Mouse (Mus musculus): Measurements from ENCODE around the gene Cabin1. TPM values are rescaled to one million over a fixed set of nuclear protein-coding genes. Genes with fewer than 3 reads are reported as not detected.

Cabin1 gene
- polyA plus RNA-seq, 1 experiment from 2014 or later, result 36.8 TPM

DNA sequence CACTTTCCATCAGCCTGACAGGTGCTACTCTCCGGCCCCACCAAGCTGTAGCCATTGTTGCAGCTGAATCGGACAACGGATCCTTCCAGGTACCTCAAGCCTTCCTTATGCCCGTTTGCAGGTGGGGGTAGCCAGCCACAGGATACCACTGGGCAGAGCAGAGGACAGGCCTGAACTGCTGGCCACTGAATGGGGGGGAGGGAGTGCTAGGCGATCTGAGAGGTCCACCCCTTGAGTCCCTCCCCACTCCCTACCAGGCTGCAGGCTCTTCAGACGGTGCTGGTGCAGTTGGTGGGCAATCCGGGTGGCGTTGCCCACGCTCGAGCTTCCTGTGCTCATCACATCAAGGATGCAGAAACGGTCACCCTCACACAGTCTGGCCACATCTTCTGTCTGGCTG lies 126.4 kb downstream of the Cabin1 start:
- Histone ChIP-seq H3K9ac (replicated peaks) (no peak overlapping the region), H3K27ac (replicated peaks) (no peak overlapping the region), H3K9me3 (no peaks in the 10 kb centered on the region), H3K36me3 (no peaks in the 10 kb centered on the region), H3K4me2 (replicated peaks) (no peak overlapping the region), H3K4me3 (no peak overlapping the region), H3K4me1 (no peaks in the 10 kb centered on the region), H3K27me3 (no peaks in the 10 kb centered on the region)
- 94% methylated on average over 11 of the region's 11 CpGs for WGBS
- ATAC-seq (replicated peaks), result no peak

DNA sequence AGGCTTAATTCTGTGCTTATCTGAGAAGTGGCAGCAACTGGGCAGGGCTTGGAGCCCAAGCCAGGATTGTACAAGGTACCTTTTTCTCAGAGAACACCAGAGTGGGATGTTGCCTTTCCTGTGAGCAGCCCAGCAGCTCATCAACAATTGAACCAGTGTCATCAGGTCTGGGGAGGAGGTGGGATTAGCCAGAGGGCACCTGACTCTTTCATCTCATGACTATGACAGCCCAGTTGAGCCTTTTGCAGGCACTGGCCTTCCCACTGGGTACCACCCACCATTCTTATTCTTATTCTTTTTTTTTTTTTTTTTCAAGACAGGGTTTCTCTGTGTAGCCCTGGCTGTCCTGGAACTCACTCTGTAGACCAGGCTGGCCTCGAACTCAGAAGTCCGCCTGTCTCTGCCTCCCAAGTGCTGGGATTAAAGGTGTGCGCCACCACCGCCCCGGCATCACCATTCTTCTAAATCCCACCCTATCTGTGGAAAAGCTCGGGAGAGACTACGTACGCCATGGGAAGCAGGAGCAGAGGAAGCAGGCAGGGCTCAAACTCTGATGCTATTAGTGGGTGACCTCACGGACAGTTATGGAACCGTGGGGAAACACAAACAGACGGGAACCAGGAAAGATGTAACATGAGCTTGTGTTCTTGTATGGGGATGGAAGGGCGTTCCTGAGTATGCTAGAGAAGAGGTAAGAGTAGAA lies 127.9 kb downstream of the Cabin1 start:
- H3K4me3 ChIP-seq, result no peak overlapping the region
- no peak overlapping the region for H3K27ac ChIP-seq (replicated peaks)
- no peak for ATAC-seq (replicated peaks)
- no peaks in the 10 kb centered on the region for H3K4me1 ChIP-seq
- 88% methylated on average over 12 of the region's 12 CpGs for WGBS
- no peak overlapping the region for H3K9ac ChIP-seq (replicated peaks)
- H3K9me3 ChIP-seq, result no peaks in the 10 kb centered on the region
- H3K4me2 ChIP-seq (replicated peaks), result no peak overlapping the region
- no peaks in the 10 kb centered on the region for H3K36me3 ChIP-seq
- no peaks in the 10 kb centered on the region for H3K27me3 ChIP-seq

DNA sequence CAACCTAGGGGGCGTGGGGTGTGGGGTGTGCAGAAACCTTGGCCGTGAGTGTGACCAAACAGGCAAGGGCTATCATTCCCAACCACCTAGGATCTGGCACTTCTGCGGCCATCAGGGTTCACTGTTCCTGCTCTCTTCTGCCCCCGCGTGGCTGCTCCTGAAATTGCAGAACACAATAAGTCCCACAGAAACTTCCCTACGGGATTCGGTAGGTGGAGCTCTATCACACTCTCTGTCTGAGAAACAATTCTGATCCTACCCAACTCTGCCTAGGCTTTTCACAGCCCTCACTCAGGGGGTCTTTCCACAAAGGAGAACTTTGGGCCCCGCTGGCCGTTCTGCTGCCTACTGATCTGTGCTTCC lies 128.5 kb downstream of the Cabin1 start:
- Histone ChIP-seq H3K9ac (replicated peaks) (no peak overlapping the region), H3K4me1 (no peaks in the 10 kb centered on the region), H3K4me2 (replicated peaks) (no peak overlapping the region), H3K9me3 (no peaks in the 10 kb centered on the region), H3K27me3 (no peaks in the 10 kb centered on the region), H3K4me3 (no peak overlapping the region), H3K27ac (replicated peaks) (no peak overlapping the region), H3K36me3 (no peaks in the 10 kb centered on the region)
- ATAC-seq (replicated peaks), result 0 out of 2 replicates have a peak, but pooled peaks have one; percentile 21
- WGBS, result 1% methylated on average over 9 of the region's 9 CpGs

DNA sequence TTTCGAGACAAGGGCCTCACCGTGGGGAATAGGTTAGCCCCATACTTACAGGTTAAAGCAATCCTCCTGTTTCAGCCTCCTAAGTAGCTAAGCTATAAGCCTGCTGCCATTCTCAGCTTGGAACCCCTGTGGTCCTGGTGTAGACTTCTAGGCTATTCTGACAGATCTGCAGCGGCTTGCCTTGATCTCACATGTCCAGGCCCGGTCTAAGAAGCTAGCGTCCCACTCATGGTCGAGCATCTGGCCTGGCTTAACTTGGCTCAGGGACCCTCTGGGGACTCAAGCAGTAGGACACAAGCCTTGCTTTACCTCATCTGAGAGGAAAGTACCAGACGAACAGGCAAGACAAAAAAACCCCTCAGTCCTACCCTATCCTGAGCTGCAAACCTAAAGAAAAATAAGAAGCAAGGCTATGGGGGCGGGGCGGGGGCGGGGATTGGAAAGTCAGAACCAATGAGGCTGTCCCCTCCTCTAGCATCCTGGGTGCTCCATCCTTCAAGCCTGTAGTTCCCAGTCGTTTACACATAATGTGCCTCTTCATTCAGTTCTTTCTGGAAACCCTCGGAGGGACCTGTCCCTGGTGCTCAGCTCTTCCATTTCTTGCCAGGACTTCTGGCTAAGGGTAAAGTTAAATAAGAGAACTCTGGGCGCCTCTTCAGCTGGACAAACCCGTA lies 129.0 kb downstream of the Cabin1 start:
- no peak overlapping the region for H3K4me3 ChIP-seq
- no peaks in the 10 kb centered on the region for H3K4me1 ChIP-seq
- no peak overlapping the region for H3K9ac ChIP-seq (replicated peaks)
- 70% methylated on average over 14 of the region's 14 CpGs for WGBS
- H3K27ac ChIP-seq (replicated peaks), result no peak overlapping the region
- ATAC-seq (replicated peaks), result 0 out of 2 replicates have a peak, but pooled peaks have one; percentile 23
- no peaks in the 10 kb centered on the region for H3K36me3 ChIP-seq
- no peaks in the 10 kb centered on the region for H3K9me3 ChIP-seq
- H3K27me3 ChIP-seq, result no peaks in the 10 kb centered on the region
- H3K4me2 ChIP-seq (replicated peaks), result no peak overlapping the region

DNA sequence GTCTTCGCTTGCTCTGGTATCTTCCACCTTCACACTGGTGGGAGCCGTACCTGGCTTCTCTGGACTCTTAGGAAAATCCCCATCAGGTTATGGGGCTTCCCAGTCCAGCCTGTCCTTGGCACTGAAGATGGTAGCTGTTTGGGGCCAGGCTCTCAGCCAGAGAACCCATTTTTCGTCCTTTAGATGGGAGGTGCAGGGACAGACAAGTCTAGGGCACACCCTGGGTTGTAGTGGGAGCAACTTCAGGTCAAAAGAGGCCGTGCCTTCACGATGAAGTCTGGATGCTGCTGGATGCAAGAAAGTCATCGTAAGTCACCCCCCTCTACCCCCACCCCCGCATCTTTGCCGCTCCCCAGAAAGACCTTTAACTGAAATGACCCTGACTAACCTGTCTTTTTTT lies 129.5 kb downstream of the Cabin1 start:
- no peaks in the 10 kb centered on the region for H3K27me3 ChIP-seq
- H3K4me1 ChIP-seq, result no peaks in the 10 kb centered on the region
- no peak overlapping the region for H3K4me3 ChIP-seq
- WGBS, result 96% methylated on average over 8 of the region's 8 CpGs
- H3K4me2 ChIP-seq (replicated peaks), result no peak overlapping the region
- no peaks in the 10 kb centered on the region for H3K9me3 ChIP-seq
- ATAC-seq (replicated peaks), result no peak
- H3K27ac ChIP-seq (replicated peaks), result no peak overlapping the region
- no peaks in the 10 kb centered on the region for H3K36me3 ChIP-seq
- no peak overlapping the region for H3K9ac ChIP-seq (replicated peaks)

DNA sequence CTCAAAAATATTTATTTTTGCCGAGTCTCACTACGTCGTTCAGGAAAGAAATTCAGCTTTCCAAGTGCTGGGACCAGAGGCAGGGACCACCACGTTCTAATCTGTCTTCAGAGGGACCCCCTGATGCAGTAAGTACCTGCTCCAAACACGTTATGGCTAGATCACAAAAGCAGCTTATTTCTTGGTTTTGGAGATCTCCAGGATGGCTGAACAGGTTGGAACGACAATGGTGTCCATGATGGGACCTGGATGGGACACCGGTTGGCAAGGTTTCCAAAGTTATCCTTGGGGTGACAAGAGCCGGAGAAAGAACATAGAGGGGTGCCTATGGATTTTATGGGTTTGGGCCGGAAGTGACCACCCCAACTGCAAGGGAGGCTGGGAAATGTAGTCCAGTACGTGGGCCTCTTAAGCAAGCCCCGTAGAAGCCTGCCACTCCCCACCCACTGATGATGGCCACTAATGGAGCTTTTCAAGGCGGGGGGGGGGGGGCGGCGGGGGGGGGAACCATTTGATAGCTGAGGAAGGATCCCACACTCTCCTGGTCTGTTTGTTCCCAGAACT lies 130.5 kb downstream of the Cabin1 start:
- Histone ChIP-seq H3K4me2 (replicated peaks) (no peak overlapping the region), H3K4me3 (no peak overlapping the region), H3K27ac (replicated peaks) (no peak overlapping the region), H3K27me3 (no peaks in the 10 kb centered on the region), H3K36me3 (no peaks in the 10 kb centered on the region), H3K4me1 (no peaks in the 10 kb centered on the region), H3K9ac (replicated peaks) (no peak overlapping the region), H3K9me3 (no peaks in the 10 kb centered on the region)
- 77% methylated on average over 14 of the region's 14 CpGs for WGBS
- ATAC-seq (replicated peaks), result no peak

DNA sequence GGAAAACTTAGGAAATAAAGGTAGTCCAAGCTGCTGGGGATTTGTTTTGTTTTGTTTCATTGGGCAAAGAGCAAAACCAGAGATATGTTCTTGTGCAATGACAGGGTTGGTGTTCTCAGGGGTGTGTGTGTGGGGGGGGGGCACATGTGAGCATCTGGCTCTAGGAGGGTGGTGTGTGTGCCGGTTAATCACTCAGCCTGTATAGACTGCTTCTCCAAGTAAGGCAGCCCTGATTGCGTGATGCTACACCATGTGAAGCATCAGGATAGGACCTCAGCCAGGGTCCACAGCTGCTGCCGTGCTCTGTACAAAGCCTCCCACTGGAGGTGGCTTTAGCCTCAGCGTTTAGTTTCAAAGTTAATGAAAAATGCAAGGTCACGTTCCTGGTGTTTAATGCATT lies 131.1 kb downstream of the Cabin1 start:
- peak; percentile 55; the same call in 1 of the 2 replicates for ATAC-seq (replicated peaks)
- Histone ChIP-seq H3K4me1 (no peaks in the 10 kb centered on the region), H3K9me3 (no peaks in the 10 kb centered on the region), H3K9ac (replicated peaks) (no peak overlapping the region), H3K27ac (replicated peaks) (no peak overlapping the region), H3K36me3 (no peaks in the 10 kb centered on the region), H3K4me2 (replicated peaks) (no peak overlapping the region), H3K27me3 (no peaks in the 10 kb centered on the region), H3K4me3 (no peak overlapping the region)
- 84% methylated on average over 5 of the region's 5 CpGs for WGBS

DNA sequence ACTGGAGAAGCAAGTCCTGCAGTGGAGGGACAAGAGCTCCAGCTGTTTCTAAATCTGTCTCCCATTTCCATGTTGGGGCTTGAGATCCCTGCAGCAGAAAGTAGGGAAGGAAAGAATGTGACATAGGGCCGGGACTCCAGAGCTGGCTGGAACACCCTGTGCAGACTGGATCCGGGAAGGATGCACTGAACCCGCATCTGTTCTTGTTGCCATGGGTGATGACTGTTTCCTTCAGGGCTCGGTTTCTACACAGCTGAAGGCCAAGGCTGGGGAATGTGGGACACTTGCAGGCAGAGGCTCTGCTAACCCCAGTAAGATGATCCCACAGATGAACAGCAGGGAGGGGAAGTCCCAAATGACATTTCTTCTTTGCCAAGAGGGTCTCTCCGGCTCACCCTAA lies 131.5 kb downstream of the Cabin1 start:
- WGBS, result 66% methylated on average over 5 of the region's 5 CpGs
- no peaks in the 10 kb centered on the region for H3K9me3 ChIP-seq
- H3K36me3 ChIP-seq, result no peaks in the 10 kb centered on the region
- no peak overlapping the region for H3K27ac ChIP-seq (replicated peaks)
- H3K4me1 ChIP-seq, result no peaks in the 10 kb centered on the region
- no peak overlapping the region for H3K4me3 ChIP-seq
- H3K27me3 ChIP-seq, result no peaks in the 10 kb centered on the region
- no peak overlapping the region for H3K9ac ChIP-seq (replicated peaks)
- no peak overlapping the region for H3K4me2 ChIP-seq (replicated peaks)
- no peak for ATAC-seq (replicated peaks)

DNA sequence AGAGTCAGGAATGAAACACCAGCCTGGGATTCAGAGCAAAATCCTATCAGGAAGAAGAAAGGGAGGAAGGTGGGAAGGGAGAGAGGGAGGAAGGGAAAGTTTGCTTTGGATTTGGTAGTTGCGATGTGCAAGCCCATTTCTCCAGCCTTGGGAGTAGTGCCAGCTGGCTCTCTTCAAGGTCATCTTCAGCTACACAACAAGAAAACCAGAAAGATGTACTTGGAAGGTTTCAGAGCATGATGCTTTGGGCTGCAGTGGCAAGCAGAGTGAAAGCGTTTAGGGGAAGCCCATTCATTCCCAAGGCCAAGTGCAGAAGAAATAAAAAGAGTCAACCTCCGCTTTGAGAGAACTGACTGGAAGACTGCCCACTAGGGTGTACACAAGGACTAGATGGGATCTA lies 136.7 kb downstream of the Cabin1 start:
- no peaks in the 10 kb centered on the region for H3K27me3 ChIP-seq
- H3K4me1 ChIP-seq, result no peaks in the 10 kb centered on the region
- H3K9ac ChIP-seq (replicated peaks), result no peak overlapping the region
- no peaks in the 10 kb centered on the region for H3K9me3 ChIP-seq
- no peaks in the 10 kb centered on the region for H3K36me3 ChIP-seq
- H3K27ac ChIP-seq (replicated peaks), result no peak overlapping the region
- ATAC-seq (replicated peaks), result no peak
- WGBS, result 60% methylated on average over 3 of the region's 3 CpGs
- H3K4me2 ChIP-seq (replicated peaks), result no peak overlapping the region
- H3K4me3 ChIP-seq, result no peak overlapping the region

DNA sequence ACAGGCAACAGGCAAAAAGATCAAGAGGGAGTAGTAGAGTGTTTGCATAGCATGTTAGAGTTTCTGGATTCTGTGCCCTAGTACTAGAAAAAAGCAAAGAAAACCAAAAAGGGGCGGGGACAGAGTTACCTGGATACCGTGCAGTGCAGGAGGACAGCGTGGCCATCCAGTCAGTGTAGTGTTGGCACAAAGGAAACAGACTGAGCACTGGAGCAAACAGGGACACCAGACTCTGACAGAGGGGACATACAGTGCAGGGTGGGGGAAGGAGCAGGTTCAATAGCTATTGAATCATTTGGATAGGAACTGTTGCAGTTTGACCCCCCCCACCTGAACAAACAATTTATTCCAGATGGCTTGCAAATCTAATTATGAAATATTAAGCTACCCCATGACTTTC lies 137.2 kb downstream of the Cabin1 start:
- 71% methylated on average over 3 of the region's 3 CpGs for WGBS
- no peaks in the 10 kb centered on the region for H3K4me1 ChIP-seq
- H3K27ac ChIP-seq (replicated peaks), result no peak overlapping the region
- H3K9ac ChIP-seq (replicated peaks), result no peak overlapping the region
- H3K4me2 ChIP-seq (replicated peaks), result no peak overlapping the region
- ATAC-seq (replicated peaks), result no peak
- no peaks in the 10 kb centered on the region for H3K36me3 ChIP-seq
- H3K9me3 ChIP-seq, result no peaks in the 10 kb centered on the region
- H3K27me3 ChIP-seq, result no peaks in the 10 kb centered on the region
- no peak overlapping the region for H3K4me3 ChIP-seq

DNA sequence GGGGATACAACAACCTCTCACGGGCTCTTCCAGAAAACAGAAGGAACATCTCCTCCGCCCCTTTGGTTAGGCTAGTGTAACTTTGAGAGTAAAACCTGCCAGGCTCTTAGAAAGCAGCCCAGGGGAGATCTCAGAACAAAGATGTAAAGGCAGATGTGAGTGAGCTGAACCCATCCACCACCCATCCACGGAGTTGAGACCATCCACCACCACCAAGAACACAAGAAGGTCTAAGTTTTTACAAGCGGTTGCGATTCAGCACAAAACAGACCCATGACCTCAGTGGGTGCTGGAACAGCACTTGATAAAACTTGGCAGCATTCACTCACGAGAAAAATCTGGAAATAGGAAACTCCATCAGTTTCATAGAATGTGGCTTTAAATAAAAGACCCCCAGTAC lies 138.2 kb downstream of the Cabin1 start:
- Histone ChIP-seq H3K27me3 (no peaks in the 10 kb centered on the region), H3K27ac (replicated peaks) (no peak overlapping the region), H3K4me1 (no peaks in the 10 kb centered on the region), H3K9me3 (no peaks in the 10 kb centered on the region), H3K36me3 (no peaks in the 10 kb centered on the region), H3K4me2 (replicated peaks) (no peak overlapping the region), H3K9ac (replicated peaks) (no peak overlapping the region), H3K4me3 (no peak overlapping the region)
- ATAC-seq (replicated peaks), result no peak
- WGBS, result 57% methylated on average over 6 of the region's 6 CpGs

DNA sequence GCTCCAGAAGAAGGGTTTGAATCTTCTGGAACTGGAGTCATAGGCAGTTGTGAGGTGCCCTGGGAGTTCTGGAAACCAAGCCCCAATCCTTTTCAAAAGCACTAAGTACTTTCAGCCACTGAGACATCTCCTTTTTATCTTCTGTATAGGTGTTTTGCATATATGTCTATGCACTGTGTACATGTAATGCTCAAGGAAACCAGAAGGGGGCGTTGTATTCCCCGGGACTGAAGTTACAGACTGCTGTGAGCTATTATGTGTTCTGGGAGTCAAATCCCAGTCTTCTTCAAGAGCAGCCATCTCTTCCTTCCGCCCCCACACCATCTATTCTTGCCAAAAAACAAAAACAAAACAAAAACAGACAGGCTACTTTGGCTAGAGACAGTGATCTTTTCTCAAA lies 143.3 kb downstream of the Cabin1 start:
- Histone ChIP-seq H3K36me3 (no peaks in the 10 kb centered on the region), H3K9me3 (no peaks in the 10 kb centered on the region), H3K9ac (replicated peaks) (no peak overlapping the region), H3K4me3 (no peak overlapping the region), H3K27ac (replicated peaks) (no peak overlapping the region), H3K4me2 (replicated peaks) (no peak overlapping the region), H3K4me1 (no peaks in the 10 kb centered on the region), H3K27me3 (no peaks in the 10 kb centered on the region)
- 58% methylated on average over 3 of the region's 3 CpGs for WGBS
- ATAC-seq (replicated peaks), result no peak

Data from forebrain, embryonic 15.5 days (tissue).